Mouse (Mus musculus) midbrain, embryonic 16.5 days (tissue): ENCODE measurements around the gene Sohlh2. TPM values are rescaled to one million over a fixed set of nuclear protein-coding genes. Genes with fewer than 3 reads are reported as not detected.
"Not testable (repeated sequence)": the region's sequence is repeated elsewhere in the genome, so short reads cannot be mapped to it uniquely, and the experiment has no call there.

ENCODE experiments used
- ATAC-seq: fragments of 200-750 bp; cut with Nextera tagmentation; 2 replicates; pipeline ENCODE4 v1.8.0; 2017; ENCODE audit warnings: moderate TSS enrichment
- H3K27ac ChIP-seq: fragments of 300-500 bp; sonication (generic); 2 replicates; pipeline ENCODE4 v1.5.1; 2014; ENCODE audit warnings: mild to moderate bottlenecking, low read length, mixed read lengths
- H3K27me3 ChIP-seq: fragments of 300-500 bp; sonication (generic); 2 replicates; pipeline ENCODE4 v1.6.1; 2014; ENCODE audit warnings: low read depth, low read length, mixed read lengths; ENCODE audit not compliant: control insufficient read depth, insufficient read depth
- H3K36me3 ChIP-seq: fragments of 300-500 bp; sonication (generic); 2 replicates; pipeline ENCODE4 v1.6.1; 2014; ENCODE audit warnings: mild to moderate bottlenecking, low read length, moderate library complexity, mixed read lengths; ENCODE audit not compliant: control insufficient read depth, insufficient read depth
- H3K4me1 ChIP-seq: fragments of 300-500 bp; sonication (generic); 2 replicates; pipeline ENCODE4 v1.6.1; 2014; ENCODE audit warnings: mild to moderate bottlenecking, low read length, mixed read lengths; ENCODE audit not compliant: control insufficient read depth, insufficient read depth
- H3K4me2 ChIP-seq: fragments of 300-500 bp; sonication (generic); 2 replicates; pipeline ENCODE4 v1.6.1; 2014; ENCODE audit warnings: mild to moderate bottlenecking, low read length, mixed read lengths
- H3K4me3 ChIP-seq: fragments of 300-500 bp; sonication (generic); 2 replicates; pipeline ENCODE4 v1.5.1; 2014; ENCODE audit warnings: low read depth, mild to moderate bottlenecking, low read length, moderate library complexity, mixed read lengths
- H3K9ac ChIP-seq: fragments of 300-500 bp; sonication (generic); 2 replicates; pipeline ENCODE4 v1.6.1; 2014; ENCODE audit warnings: low read depth, low read length, mixed read lengths
- H3K9me3 ChIP-seq: fragments of 300-500 bp; sonication (generic); replicated peaks from 2 replicates; pipeline ENCODE4 v1.6.1; 2014; ENCODE audit warnings: mild to moderate bottlenecking, low read length, mixed read lengths; ENCODE audit not compliant: control insufficient read depth, poor library complexity, severe bottlenecking
- WGBS: fragments of 180-500 bp; shearing (Covaris S2); extraction: QIAGEN DNeasy Blood & Tissue Kit; methylation state at CpG from one replicate; pipeline ENCODE4 v1.1.7; 2014; 5-methylcytosine and 5-hydroxymethylcytosine counted together
- polyA plus RNA-seq: library from polyadenylated mRNA; unstranded; fragments of >200 nt; fragmentation: Nextera tagmentation; extraction: Ambion mirVana; gene quantifications from 2 replicates; pipeline ENCODE4 v1.2.1, GENCODE M21; 2015

Gene Sohlh2
- polyA plus RNA-seq, 1 experiment from 2014 or later: not detected

GRCm38 (mm10) chr3:55194792-55195191 is 13.0 kb downstream of the Sohlh2 start:
- ATAC-seq: no peak
- no peaks in the 10 kb centered on the region for H3K4me1 ChIP-seq
- no peaks in the 10 kb centered on the region for H3K36me3 ChIP-seq
- H3K9ac ChIP-seq: no peak overlapping the region
- no peaks in the 10 kb centered on the region for H3K27me3 ChIP-seq
- no peak overlapping the region for H3K27ac ChIP-seq
- no peak overlapping the region for H3K4me2 ChIP-seq
- no peaks in the 10 kb centered on the region for H3K9me3 ChIP-seq
- 46% methylated on average over 8 of the region's 8 CpGs for WGBS
- no peak overlapping the region for H3K4me3 ChIP-seq

- Histone ChIP-seq H3K36me3 (no peaks in the 10 kb centered on the region), H3K9ac (no peak overlapping the region), H3K4me2 (no peak overlapping the region), H3K4me1 (no peaks in the 10 kb centered on the region), H3K4me3 (no peak overlapping the region), H3K27me3 (no peaks in the 10 kb centered on the region), H3K27ac (no peak overlapping the region), H3K9me3 (no peaks in the 10 kb centered on the region)
- WGBS: 87% methylated on average over 5 of the region's 5 CpGs
- no peak for ATAC-seq
These were observed 13.9 kb downstream of the Sohlh2 start for GRCm38 (mm10) chr3:55195581-55196327.

- Histone ChIP-seq H3K9ac (no peak overlapping the region), H3K36me3 (no peaks in the 10 kb centered on the region), H3K4me3 (no peak overlapping the region), H3K27me3 (no peaks in the 10 kb centered on the region), H3K4me2 (no peak overlapping the region), H3K9me3 (no peaks in the 10 kb centered on the region), H3K27ac (no peak overlapping the region), H3K4me1 (no peaks in the 10 kb centered on the region)
- WGBS: 95% methylated on average over 2 of the region's 2 CpGs
- no peak for ATAC-seq
These were observed 14.5 kb downstream of the Sohlh2 start for GRCm38 (mm10) chr3:55196328-55196710.

- not testable (repeated sequence) for H3K36me3 ChIP-seq, H3K4me1 ChIP-seq, H3K4me2 ChIP-seq, H3K9me3 ChIP-seq, H3K27ac ChIP-seq, H3K9ac ChIP-seq, ATAC-seq, H3K27me3 ChIP-seq, H3K4me3 ChIP-seq
- 93% methylated on average over 11 of the region's 11 CpGs for WGBS
These were observed 21.8 kb downstream of the Sohlh2 start for GRCm38 (mm10) chr3:55203621-55204020.

GRCm38 (mm10) chr3:55206413-55206812 is 24.6 kb downstream of the Sohlh2 start:
- no peak for ATAC-seq
- H3K27ac ChIP-seq: no peak overlapping the region
- 98% methylated on average over 2 of the region's 2 CpGs for WGBS
- no peak overlapping the region for H3K4me2 ChIP-seq
- H3K9me3 ChIP-seq: no peaks in the 10 kb centered on the region
- H3K27me3 ChIP-seq: no peaks in the 10 kb centered on the region
- H3K4me1 ChIP-seq: 0 out of 2 replicates have a peak, but pooled peaks cover 2% of the 10 kb centered on the region
- no peaks in the 10 kb centered on the region for H3K36me3 ChIP-seq
- H3K4me3 ChIP-seq: no peak overlapping the region
- H3K9ac ChIP-seq: no peak overlapping the region

GRCm38 (mm10) chr3:55207665-55208064 is 25.8 kb downstream of the Sohlh2 start:
- Histone ChIP-seq H3K36me3 (no peaks in the 10 kb centered on the region), H3K9me3 (no peaks in the 10 kb centered on the region), H3K9ac (no peak overlapping the region), H3K4me3 (no peak overlapping the region), H3K27me3 (no peaks in the 10 kb centered on the region), H3K4me1 (0 out of 2 replicates have a peak, but pooled peaks cover 2% of the 10 kb centered on the region), H3K27ac (no peak overlapping the region), H3K4me2 (no peak overlapping the region)
- WGBS: 40% methylated on average over 6 of the region's 6 CpGs
- ATAC-seq: no peak

GRCm38 (mm10) chr3:55212254-55212653 is 30.4 kb downstream of the Sohlh2 start:
- Histone ChIP-seq H3K27ac (no peak overlapping the region), H3K4me1 (0 out of 2 replicates have a peak, but pooled peaks cover 4% of the 10 kb centered on the region)

GRCm38 (mm10) chr3:55213785-55214184 is 32.0 kb downstream of the Sohlh2 start:
- no peak overlapping the region for H3K4me2 ChIP-seq
- H3K4me1 ChIP-seq: 0 out of 2 replicates have a peak, but pooled peaks cover 2% of the 10 kb centered on the region
- H3K9ac ChIP-seq: no peak overlapping the region
- 51% methylated on average over 4 of the region's 4 CpGs for WGBS
- H3K4me3 ChIP-seq: no peak overlapping the region
- H3K36me3 ChIP-seq: no peaks in the 10 kb centered on the region
- H3K27ac ChIP-seq: no peak overlapping the region
- H3K27me3 ChIP-seq: no peaks in the 10 kb centered on the region
- ATAC-seq: no peak
- no peaks in the 10 kb centered on the region for H3K9me3 ChIP-seq

More at GRCm38 (mm10) chr3:55212254-55212653, 30.4 kb downstream of the Sohlh2 start:
- no peaks in the 10 kb centered on the region for H3K9me3 ChIP-seq
- 0 out of 2 replicates have a peak, but pooled peaks have one; percentile 54 for ATAC-seq
- H3K4me3 ChIP-seq: no peak overlapping the region
- no peak overlapping the region for H3K9ac ChIP-seq
- no peaks in the 10 kb centered on the region for H3K36me3 ChIP-seq
- H3K27me3 ChIP-seq: no peaks in the 10 kb centered on the region
- H3K4me2 ChIP-seq: no peak overlapping the region
- WGBS: 28% methylated on average over 2 of the region's 2 CpGs

- ATAC-seq: no peak
- WGBS: 55% methylated on average over 6 of the region's 6 CpGs
- H3K27me3 ChIP-seq: no peaks in the 10 kb centered on the region
- H3K27ac ChIP-seq: no peak overlapping the region
- H3K36me3 ChIP-seq: no peaks in the 10 kb centered on the region
- no peaks in the 10 kb centered on the region for H3K9me3 ChIP-seq
- H3K9ac ChIP-seq: no peak overlapping the region
- 0 out of 2 replicates have a peak, but pooled peaks cover 2% of the 10 kb centered on the region for H3K4me1 ChIP-seq
- H3K4me3 ChIP-seq: no peak overlapping the region
- H3K4me2 ChIP-seq: no peak overlapping the region
These were observed 32.6 kb downstream of the Sohlh2 start for GRCm38 (mm10) chr3:55214413-55214812.
